Mouse (Mus musculus) olfactory bulb, adult 2 months (tissue): ENCODE results near the gene Btbd35f24. TPM values are rescaled to one million over a fixed set of nuclear protein-coding genes. Genes with fewer than 3 reads are reported as not detected.
"Not testable (repeated sequence)": the region's sequence is repeated elsewhere in the genome, so short reads cannot be mapped to it uniquely, and the experiment has no call there.

Experiments
- H3K27ac ChIP-seq: fragments of 200-500 bp; 2 replicates; pipeline ENCODE4 v1.5.1; 2012; ENCODE audit warnings: low read depth, low read length; ENCODE audit not compliant: insufficient read depth
- H3K4me1 ChIP-seq: fragments of 200-500 bp; 2 replicates; pipeline ENCODE4 v1.6.1; 2012; ENCODE audit warnings: low read length; ENCODE audit not compliant: control insufficient read depth, insufficient read depth
- H3K4me3 ChIP-seq: fragments of 200-500 bp; 2 replicates; pipeline ENCODE4 v1.5.1; 2012; ENCODE audit warnings: mild to moderate bottlenecking, low read depth, low read length, moderate library complexity; ENCODE audit not compliant: insufficient read depth
- WGBS: fragments of 180-500 bp; shearing (Covaris S2); methylation state at CpG from one replicate; pipeline ENCODE4 v1.1.7; 2018; 5-methylcytosine and 5-hydroxymethylcytosine counted together
- polyA plus RNA-seq: library from polyadenylated mRNA; stranded (reverse); fragments of >200 nt; gene quantifications from 2 replicates; pipeline ENCODE4 v1.2.4, GENCODE M21; 2012; ENCODE audit warnings: low replicate concordance; ENCODE audit not compliant: missing spikeins, insufficient read depth, insufficient read length

The Btbd35f24 gene
- polyA plus RNA-seq: not detected in 2 replicates

DNA sequence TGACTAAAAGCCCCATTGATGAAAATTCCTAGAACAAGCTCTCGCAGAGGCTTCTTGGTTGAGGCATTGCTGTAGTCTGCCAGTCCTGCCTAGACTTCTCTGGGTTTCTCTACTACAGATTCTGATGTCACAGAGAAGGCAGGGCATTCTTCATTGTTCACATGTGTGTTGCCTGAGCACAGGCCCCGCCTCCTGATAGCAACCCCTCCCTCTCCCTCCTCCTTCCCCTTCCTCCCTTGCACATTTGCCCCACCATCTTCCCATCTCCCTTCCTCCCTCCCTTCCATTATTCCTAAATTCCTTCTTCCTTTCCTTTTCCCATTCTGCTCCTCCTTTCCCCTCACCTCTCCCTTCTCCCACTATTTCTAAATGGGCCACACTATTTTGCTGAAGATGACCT, at the start of gene Btbd35f24:
Btbd35f24 (minus strand) TSS at position 101 of the 400 bp plus-strand sequence.
- not testable (repeated sequence) for H3K4me3 ChIP-seq, H3K4me1 ChIP-seq, H3K27ac ChIP-seq
- WGBS: 75% methylated on average over 1 of the region's 2 CpGs

Other genes with a start within 250 kb of the Btbd35f24 start
- gene Btbd35f23, start 119.0 kb downstream of the Btbd35f24 start, polyA plus RNA-seq: not detected in 2 replicates
- not detected in 2 replicates for gene Btbd35f11, start 247.9 kb upstream of the Btbd35f24 start, polyA plus RNA-seq